Mouse (Mus musculus): Measurements from ENCODE around the gene Esyt3.

Esyt3 gene

DNA sequence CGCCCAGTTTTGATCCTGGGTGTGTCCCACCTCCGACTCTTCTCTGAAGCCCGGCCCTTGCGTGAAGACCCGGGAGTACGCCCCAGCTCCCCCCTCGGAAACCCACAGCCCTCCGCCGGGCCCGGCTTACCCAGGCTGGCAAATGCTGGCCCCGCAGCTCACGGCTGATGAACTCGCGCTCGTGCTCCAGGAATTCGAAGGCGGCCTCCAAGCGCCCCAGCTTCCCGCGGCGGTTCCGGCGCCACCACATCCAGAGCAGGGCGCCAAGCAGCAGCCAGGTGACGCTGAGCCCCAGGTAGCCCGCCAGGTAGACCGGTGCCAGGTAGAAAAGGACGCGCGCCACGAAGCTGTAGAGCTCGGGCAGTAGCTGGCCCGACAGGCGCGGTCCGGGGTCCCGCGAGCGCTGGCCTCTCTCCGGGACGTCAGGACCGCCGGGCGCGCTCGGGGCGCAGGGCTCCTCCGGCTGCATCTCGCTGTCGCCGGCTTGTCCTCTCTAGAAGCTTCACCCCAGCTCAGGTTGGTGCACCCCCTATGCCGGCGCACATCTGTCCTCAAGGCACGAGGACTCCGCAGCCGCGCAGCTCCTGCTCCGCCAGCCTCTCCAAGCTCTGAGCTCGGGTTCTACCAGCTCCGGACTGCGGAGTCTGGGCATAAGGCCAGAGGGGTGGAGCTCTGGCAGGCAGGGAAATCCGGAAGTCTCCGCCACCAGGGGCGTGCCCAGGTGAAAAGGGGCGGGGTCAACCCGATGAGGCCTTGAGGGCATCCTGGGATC, at the start of gene Esyt3:
Gene Esyt3, minus strand, starts transcription at position 637 of the 772 bp plus-strand sequence.
- DNase-seq (ENCODE audit: extremely low spot score), result peak; percentile 60

DNA sequence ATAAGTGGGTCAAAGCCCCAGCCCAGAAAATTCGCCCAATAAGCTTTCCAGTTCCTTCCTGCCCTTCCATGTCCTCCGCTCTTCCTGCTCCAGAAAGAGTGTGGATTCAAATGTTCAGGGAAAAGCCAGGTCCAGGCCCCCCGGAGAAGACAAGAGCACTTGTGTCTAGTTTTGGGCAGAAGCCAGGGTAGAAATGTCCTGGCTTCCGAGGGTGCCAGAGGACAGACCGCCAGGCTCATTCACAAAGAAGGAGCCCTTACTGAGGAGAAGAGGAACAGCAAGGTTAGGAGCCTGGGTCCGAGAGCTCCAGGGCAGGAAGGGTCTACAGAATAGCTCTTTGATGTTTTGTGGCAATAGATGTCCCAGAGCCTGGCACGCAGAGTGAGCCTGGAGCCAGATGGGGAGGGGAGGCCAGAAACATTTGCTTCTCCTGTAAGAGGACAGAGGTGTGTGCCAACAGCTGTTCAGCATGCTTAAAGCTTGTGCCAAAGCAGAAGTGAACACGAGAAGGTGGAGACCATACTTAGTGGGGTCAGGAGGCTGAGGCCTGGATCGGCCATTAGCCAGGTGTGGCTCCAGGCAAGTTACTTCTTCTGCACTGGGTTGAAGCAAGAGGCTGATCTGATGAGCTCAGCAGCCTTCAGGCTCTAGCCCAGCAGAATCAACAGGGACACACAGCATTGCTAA, 43.1 kb upstream of the Esyt3 start:
- DNase-seq (ENCODE audit: extremely low spot score), result no peak

DNA sequence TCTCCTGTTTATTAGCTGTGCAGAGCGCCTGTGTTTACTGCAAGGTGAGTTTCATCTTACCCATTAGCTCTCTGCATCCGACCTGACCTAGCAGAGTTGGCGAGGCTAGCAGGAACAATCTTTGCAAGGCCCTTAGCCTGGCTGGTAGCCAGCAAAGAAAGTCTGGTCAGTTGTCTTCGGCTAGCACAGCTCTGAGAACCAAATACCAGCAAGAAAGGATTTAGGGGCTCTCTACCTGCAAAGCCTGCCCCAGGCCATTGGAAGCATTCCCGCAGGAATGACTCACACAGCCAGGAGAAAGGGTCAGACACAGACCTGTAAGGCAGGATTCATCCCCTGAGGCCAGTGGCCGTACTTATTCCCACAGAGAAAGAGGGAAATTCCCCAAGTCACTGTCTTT, 42.4 kb upstream of the Esyt3 start:
- DNase-seq (ENCODE audit: extremely low spot score), result no peak

DNA sequence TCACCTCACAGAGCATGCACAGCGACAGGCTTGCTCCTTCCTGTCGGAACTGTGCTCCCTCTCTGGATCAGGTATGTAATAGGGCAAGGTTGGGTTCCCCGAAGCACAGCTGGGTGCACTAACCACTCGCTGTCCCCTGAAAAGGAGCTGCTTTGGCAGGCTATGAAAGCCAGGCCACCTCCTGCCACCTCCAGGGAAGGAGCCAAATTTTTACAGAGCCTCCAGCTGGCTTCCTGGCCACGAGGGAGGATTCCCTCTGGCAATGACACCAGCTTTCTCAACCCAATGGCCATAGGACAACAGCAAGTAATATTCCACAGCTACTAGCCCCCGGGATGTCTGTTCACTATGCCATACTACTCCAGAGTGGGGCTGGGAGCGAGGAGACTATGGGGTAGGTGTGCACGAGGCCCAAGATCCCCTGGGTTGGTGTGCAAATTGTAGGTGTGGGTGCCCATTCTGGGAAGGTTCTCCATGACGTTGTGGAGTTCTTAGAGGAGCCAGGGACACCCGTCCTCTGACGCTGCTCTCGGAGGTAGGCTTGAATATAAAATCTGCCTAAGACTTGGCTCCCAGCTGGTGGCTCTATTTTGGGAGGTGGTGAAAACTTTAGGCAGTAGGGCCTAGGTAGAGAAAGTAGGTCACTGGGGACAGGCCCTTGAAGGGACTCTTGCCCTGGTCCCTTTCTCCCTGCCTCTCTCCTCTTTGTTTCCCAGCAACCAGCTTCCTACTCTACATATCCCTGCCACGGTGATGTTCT, 38.9 kb upstream of the Esyt3 start:
- no peak for DNase-seq (ENCODE audit: extremely low spot score)

DNA sequence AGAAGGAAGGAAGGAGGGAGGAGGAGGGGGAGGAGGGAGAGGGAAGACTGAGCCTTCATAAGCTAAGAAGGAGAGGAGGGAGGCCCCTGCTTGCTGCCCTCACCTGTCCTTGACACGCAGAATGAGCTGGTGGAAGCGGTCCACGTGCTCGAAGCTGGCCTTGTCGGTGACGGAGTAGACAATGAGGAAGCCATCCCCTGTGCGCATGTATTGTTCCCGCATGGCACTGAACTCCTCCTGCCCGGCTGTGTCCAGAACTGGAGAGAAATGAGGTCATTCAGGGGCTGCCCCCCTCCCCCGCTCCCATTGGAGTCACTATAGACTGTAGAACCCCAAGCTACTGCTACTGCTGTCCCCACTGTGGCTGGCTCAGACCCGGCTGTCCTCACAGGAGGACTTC, 36.0 kb upstream of the Esyt3 start:
- DNase-seq (ENCODE audit: extremely low spot score), result no peak

DNA sequence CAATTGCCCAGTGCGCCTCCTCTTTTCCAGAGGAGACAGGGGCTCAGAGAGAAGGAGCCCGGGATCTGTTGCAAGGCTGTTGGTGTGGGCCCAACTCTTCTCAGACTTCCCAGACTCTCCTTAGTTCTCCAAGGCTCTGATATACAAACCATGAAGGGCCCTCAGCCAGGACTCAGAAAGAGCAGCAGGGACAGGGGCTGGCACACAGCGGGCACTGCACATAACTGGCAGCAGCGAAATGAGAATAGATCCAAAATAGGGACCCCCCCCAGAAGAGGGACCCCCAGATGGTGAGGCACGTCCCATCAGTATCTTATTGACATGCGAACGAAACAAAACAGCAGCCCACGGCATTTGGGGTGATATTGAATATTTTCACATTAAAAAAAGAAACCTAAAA, 34.8 kb upstream of the Esyt3 start:
- DNase-seq (ENCODE audit: extremely low spot score), result no peak

DNA sequence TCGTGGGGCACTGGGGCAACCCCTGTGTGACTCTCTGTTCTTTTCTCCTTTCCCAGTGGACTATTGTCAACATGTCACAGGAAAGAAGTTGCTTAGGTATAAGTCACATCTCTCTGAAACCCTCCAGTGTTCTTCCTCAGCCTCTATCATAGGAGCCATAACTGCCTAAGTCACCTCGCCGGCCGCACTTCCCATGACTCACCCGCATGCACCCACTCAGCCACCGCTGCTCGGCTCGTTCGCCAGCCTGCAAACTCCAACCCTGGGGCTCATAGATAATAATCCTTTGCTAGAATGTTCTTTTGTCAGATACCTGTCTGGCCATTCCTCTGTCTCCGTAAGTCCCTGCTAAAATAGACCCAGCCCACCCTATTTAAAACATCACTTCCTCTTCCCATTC, 33.2 kb upstream of the Esyt3 start:
- no peak for DNase-seq (ENCODE audit: extremely low spot score)

DNA sequence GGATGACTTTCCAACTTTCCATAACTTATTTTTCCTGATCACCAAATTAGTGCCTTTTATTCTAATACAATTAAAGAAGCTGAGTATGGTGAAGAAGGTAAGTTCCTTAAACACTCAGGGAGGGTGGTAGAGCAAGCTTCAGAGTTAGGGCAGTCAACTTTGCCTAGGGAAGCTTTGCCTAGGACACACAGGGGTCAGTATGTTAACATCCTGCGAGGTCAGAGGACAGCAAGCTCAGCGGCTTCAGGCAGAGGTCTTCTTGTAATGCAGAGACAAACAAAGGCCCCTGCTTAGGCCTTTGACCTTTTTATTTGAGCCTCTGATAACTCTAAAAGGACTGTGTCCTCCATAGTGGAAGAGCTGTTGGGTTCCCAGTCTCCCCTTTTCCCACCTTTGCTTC, 32.4 kb upstream of the Esyt3 start:
- no peak for DNase-seq (ENCODE audit: extremely low spot score)

DNA sequence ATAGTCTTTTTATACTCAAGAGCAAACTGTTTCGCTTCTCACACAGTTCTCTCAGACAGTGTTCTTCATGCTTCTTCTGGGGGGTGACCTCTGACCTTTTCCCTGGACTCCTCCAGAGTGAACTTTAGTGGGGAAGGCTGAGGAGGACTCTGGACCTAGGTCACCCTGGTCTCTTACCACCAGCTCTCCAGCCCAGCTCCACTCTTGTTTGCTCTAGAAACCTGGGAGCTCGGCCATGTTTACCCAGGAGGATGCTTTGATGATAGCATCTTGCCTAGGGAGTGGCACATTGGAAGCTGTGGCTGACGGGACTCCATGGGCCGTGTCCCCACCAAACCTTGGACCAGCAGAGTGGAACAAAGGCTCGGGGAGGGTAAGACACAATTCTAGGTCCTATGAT, 31.8 kb upstream of the Esyt3 start:
- no peak for DNase-seq (ENCODE audit: extremely low spot score)

DNA sequence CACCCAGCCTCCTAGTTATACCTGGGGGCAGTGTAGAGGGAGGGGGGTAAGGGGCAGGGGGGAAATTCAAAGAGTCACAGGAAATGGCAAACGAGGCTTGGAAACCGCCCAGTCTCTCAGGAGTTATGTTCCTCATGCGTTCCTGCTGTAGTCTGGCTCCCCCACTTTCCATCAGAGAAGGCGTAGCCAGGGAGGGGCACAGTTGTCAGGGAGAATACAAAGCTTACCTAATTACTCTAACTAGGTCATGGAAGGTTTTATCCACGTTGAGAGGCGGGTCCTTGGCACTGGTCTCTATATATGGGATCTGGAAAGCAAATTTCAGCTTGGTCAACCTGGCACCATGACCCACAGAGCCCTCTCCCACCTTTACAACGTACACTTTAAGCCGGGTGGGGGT, 31.1 kb upstream of the Esyt3 start:
- DNase-seq (ENCODE audit: extremely low spot score), result no peak

DNA sequence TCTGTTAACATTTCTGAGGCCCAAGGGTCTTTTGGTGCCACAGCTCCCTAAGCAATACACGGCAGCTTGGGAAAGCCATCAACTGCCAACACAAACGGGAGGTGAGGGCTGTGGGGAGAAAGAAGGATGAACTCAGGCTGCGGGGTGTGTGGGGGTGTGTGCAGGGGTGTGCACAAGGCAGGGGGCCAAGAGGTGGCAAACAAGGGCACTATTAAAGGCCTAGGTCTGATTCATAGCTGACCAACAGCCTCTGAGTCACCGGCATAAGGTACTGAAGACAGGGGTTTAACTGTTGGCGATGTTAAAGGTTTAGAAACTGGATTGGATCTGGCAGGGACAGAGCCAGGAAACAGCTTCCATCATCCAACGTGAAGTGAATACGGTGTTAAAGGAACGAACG, 30.5 kb upstream of the Esyt3 start:
- DNase-seq (ENCODE audit: extremely low spot score), result no peak

DNA sequence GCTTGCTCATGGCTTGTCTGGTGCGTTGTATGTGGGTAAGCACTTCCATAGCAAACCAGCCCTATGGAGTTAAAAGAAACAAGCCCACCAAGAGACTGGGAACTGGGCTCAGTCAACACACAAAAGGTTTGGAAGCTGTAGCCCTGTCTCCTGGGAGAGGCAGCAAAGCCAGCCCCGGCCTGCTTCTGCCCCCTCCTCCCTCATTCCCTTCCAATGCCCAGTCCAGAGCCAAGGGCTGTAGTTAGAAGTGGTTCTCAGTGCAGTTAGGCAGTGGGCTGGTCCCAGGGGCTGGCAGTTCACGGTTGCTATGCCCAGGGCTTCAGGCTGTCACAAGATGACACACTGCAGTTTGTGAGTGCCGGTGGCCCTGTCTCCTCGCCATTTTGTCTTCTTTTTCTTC, 29.7 kb upstream of the Esyt3 start:
- no peak for DNase-seq (ENCODE audit: extremely low spot score)

DNA sequence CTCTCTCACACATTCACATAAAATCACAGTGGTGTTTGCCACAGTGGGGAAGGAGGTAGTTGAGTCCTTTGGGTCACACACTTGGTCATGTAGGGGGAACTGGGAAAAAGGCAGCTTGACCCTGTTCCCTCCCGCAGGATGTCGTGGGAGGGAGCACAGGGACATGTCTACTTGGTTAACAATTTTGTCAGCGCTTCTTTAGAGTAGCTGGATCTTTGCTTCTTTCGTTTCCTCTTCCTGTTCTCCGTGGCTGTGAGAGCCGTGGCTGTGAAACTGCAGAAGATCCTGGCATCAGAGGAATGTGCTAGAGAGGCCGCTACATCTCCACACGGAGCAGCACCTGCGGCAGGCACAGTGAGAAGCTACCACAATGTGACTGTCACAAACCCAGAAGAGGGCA, 24.2 kb upstream of the Esyt3 start:
- DNase-seq (ENCODE audit: extremely low spot score), result no peak

DNA sequence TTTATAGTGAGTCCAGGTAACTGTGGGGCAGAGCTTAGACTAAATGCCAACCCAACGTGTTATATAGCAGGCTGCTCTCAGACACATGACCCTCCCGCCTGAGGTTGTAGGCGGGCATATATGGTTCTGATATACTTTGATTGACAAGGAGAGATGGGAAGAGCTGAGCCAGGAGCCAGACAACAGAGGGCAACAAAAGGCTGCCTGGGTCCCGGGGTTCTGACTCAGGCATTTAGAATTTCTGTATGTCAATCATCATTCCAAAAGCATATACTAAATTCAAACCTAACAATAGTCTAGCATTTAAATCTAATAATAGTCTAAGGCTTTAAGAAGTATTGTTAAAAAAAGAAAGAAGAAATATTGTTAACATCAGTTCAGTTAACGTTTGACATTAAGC, 20.8 kb upstream of the Esyt3 start:
- DNase-seq (ENCODE audit: extremely low spot score), result no peak

DNA sequence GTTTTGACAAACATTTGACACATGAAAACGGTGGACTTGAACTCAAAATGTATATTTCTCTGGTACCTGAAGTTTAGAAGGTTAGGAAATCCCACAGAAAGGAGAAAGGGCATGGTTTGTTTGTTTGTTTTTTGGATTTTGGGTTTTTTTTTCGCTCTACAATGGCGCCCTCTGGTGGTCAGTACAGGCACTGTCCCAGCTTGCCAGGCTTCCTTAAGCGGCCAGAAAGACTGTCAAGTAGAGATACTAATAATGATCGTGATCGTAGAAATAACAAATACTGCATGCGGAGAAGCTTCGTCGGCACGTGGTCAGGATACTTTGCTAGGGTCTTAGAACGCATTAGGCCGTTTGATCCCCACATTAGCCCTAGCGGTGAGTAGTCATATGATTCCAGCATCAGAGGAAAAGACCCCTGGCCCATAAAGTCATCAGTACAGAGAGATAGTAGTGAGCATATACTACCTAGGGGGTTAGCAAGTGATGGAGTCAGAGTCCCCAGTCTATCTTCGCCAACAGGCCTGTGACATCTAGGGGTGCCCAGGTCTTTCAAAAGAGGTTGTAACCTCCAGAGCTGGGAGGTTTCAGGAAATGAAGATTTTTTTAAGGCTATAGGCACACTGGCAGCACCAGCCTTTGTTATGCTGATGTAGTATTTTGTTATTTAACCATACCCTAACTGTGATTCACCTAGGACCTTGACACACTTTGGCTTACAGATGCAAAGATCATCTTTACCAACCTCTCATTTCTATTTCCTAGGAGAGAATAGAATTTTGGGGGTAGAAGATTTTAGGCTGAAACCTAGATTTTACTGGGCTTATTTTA, 18.4 kb upstream of the Esyt3 start:
- DNase-seq (ENCODE audit: extremely low spot score), result peak; percentile 53

DNA sequence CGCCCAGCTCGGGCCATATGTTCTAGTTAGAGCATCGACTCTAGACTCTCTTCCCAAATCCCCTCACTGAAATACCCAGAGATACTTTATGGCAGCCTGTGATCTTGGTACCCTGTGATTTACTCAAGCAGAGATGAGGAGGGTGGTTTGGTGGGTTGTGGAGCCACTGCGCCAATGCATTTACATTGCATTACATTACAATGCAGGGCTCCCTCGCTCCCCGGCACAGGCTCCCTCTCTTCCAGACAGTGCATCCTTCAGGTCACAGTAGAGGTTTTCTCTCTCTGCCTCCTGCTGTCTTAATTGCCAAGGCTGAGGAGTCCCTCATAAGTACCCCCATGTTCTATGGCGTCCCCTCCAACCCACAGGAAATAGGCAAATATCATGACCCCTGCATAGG, 10.1 kb upstream of the Esyt3 start:
- DNase-seq (ENCODE audit: extremely low spot score), result no peak

DNA sequence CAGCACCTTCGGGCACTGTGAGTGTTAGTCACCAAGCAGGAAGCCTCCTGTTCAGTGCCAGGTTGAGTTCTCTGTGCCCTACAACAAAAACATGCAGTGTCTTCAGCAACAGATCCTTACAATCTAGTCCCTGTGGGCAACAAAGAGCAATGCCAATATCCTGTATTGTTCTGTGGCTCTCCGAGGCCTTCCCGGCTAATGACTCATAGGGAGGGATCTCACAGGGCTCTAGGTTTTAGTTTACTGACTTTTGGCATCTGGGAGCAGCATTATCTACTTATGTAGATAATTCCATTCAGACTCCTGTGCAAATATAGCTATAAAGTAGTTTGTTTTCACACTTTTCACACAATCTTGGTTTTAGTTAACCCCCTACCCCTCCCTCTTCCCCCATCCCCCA, 7.5 kb upstream of the Esyt3 start:
- DNase-seq (ENCODE audit: extremely low spot score), result no peak

DNA sequence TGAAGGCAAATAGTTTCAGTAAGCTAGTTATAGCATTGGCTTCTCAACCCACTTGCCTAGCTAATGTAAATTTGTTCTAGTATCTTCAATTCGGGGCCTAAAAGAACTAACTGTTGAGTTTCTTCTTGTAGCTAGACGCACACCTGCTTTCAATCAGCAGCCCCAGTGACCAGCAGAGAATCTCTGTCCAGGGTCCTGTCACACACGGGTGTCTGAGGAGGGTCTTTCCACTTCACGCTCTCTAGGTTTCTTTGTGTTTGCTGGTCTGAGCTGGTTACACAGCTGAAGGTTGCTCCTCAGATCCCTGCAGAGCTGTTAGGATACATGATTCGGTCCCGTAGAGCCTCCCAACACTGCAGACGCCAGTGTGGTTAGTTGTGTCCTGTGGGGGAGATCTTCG, 4.7 kb upstream of the Esyt3 start:
- DNase-seq (ENCODE audit: extremely low spot score), result no peak

DNA sequence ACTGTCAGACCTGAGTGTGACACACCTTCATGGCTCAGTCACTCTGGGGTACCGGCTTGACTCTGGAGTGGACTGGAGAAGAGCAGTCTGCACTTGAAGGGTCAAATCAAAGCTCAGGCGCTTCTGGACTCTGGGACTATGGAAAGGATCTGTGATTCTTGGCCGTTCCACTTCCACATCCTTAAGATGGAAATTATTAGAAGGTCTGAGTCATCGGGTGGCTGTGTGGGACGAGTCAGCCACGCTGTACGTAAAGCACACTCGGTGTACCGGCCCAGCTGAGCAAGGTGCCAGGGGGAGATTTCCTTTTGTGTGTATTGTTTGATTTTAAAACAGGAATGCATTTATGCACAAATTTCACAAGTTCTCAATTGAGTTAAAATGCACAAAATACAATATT, 3.6 kb upstream of the Esyt3 start:
- no peak for DNase-seq (ENCODE audit: extremely low spot score)

DNA sequence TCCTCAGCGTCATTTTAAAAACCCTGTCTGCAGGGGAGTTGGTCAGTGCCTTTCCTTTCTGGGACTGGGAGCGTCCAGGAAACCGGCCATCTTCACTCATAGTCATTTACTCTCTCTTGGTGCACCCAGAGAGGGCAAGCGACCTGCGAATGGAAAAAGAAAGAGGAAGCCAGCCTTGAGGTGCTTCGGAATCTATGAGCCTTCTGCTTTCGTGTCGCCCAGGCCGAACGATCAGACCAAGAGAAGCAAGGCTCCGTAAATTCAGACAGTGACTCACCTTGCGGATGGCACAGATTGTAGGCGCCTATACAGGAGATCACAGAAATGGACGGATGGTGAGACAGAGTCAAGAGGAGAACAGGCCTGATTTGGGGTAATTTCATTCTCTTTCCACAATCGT, 655 bp upstream of the Esyt3 start:
- no peak for DNase-seq (ENCODE audit: extremely low spot score)

DNA sequence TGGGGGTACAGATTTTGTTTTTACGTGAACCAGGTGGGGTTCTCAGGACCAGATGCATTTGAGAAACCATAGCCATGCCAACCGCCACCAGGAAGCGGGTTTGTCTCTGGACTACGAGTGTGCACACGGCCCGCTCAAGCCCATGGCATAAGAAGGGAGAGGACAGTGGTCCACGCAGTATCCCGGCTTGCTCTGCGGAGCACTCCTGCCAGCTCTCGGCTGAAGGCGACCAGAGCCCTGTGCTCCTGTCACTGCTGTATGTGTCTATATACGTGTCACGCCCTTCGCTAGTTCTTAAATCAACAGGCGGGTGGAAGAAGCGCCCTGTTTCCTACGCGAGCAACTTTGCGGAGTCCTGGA, 816 bp downstream of the Esyt3 start:
- no peak for DNase-seq (ENCODE audit: extremely low spot score)

DNA sequence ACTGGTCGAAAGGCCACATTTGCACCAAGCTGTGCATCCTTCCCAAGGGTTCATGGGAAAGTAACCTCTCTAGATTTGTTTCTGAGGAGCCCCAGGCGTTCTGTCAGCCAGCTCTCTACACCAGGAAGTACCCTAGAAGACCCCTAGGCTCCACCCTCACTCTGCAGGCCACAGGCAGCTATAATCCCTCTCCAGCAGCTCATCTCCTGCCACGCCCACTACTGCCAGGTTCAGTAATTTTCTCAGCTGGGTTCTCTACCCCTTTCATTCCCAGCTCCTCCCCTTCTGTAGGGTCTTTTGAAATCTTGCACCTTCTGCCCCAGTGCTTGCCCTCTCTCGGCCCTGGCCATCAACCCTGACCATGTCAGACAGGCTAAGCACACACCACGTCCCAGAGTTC, 2.4 kb downstream of the Esyt3 start:
- DNase-seq (ENCODE audit: extremely low spot score), result peak; percentile 30
